Mouse (Mus musculus) stomach, embryonic 14.5 days (tissue): ENCODE data around the gene Dqx1. TPM values are rescaled to one million over a fixed set of nuclear protein-coding genes. Genes with fewer than 3 reads are reported as not detected.

Experiments
- ATAC-seq: fragments of 200-750 bp; cut with Nextera tagmentation; 2 replicates; pipeline ENCODE4 v1.8.0; 2017; ENCODE audit warnings: low read depth, moderate TSS enrichment; ENCODE audit not compliant: insufficient number of reproducible peaks, insufficient read depth, low FRiP score
- H3K27ac ChIP-seq: fragments of 300-500 bp; sonication (generic); 2 replicates; pipeline ENCODE4 v1.5.1; 2014; ENCODE audit warnings: mild to moderate bottlenecking, low read length, moderate library complexity, mixed read lengths
- H3K27me3 ChIP-seq: fragments of 300-500 bp; sonication (generic); 2 replicates; pipeline ENCODE4 v1.6.1; 2014; ENCODE audit warnings: low read length, control low read depth, mixed read lengths; ENCODE audit not compliant: control insufficient read depth, insufficient read depth
- H3K36me3 ChIP-seq: fragments of 300-500 bp; sonication (generic); 2 replicates; pipeline ENCODE4 v1.6.1; 2014; ENCODE audit warnings: mild to moderate bottlenecking, control low read depth, low read length, moderate library complexity, mixed read lengths; ENCODE audit not compliant: control insufficient read depth, insufficient read depth
- H3K4me1 ChIP-seq: fragments of 300-500 bp; sonication (generic); 2 replicates; pipeline ENCODE4 v1.6.1; 2014; ENCODE audit warnings: low read length, control low read depth, mixed read lengths; ENCODE audit not compliant: control insufficient read depth, insufficient read depth
- H3K4me2 ChIP-seq: fragments of 300-500 bp; sonication (generic); replicated peaks from 2 replicates; pipeline ENCODE4 v1.6.1; 2014; ENCODE audit warnings: low read depth, low read length, control low read depth
- H3K4me3 ChIP-seq: fragments of 300-500 bp; sonication (generic); 2 replicates; pipeline ENCODE4 v1.5.1; 2014; ENCODE audit warnings: low read depth, low read length, control low read depth
- H3K9ac ChIP-seq: fragments of 300-500 bp; sonication (generic); replicated peaks from 2 replicates; pipeline ENCODE4 v1.6.1; 2014; ENCODE audit warnings: low read depth, mild to moderate bottlenecking, control low read depth, low read length, moderate library complexity, mixed read lengths
- H3K9me3 ChIP-seq: fragments of 300-500 bp; sonication (generic); 2 replicates; pipeline ENCODE4 v1.6.1; 2016; ENCODE audit warnings: low read depth, low read length, control low read depth; ENCODE audit not compliant: control insufficient read depth
- WGBS: fragments of 180-500 bp; shearing (Covaris S2); extraction: QIAGEN DNeasy Blood & Tissue Kit; methylation state at CpG from one replicate; pipeline ENCODE4 v1.1.7; 2014; 5-methylcytosine and 5-hydroxymethylcytosine counted together
- polyA plus RNA-seq: library from polyadenylated mRNA; unstranded; fragments of >200 nt; fragmentation: Nextera tagmentation; extraction: Ambion mirVana; gene quantifications from 2 replicates; pipeline ENCODE4 v1.2.1, GENCODE M21; 2014

Gene Dqx1
- polyA plus RNA-seq, 1 experiment from 2014 or later = 4.2 TPM

DNA sequence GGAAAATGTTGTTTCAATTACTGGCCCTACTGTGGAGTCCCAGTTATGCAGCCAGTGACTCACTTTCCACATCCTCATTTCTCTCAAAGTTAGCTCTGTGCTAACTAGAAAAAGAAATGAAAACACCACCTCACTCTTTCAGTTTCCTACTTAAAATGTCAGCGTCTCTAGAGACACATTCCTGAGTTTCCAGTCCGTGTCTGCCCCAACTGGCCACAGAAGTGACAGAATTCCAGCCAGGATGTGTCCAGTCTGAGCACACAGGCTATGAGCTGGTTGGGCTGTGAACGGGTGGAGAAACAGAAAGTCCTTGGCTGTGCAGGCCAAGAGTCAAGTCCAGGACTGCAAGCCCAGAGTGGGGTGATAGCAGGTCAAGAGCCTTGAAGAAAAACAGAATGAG lies 40.5 kb upstream of the Dqx1 start:
- no peaks in the 10 kb centered on the region for H3K9me3 ChIP-seq
- no peaks in the 10 kb centered on the region for H3K27me3 ChIP-seq
- no peak overlapping the region for H3K4me2 ChIP-seq
- no peak for ATAC-seq
- H3K36me3 ChIP-seq = no peaks in the 10 kb centered on the region
- H3K27ac ChIP-seq = no peak overlapping the region
- H3K4me1 ChIP-seq = no peaks in the 10 kb centered on the region
- no peak overlapping the region for H3K4me3 ChIP-seq
- no peak overlapping the region for H3K9ac ChIP-seq
- 66% methylated on average over 3 of the region's 3 CpGs for WGBS

DNA sequence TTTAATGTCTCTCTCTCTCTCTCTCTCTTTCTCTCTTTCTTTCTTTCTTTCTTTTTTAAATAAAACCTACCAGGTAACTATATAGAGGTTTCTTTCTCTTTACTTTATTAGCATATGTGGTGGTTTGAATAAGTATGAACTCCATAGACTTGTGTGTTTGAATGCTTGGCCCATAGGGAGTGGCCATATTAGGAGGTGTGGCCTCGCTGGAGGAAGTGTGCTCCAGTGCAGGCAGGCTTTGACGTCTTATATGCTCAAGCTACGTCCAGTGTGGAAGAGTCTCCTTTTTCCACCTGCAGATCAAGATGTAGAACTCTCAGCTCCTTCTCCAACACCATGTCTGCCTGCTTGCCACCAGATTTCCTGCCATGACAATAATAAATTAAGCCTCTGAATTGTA lies 38.6 kb upstream of the Dqx1 start:
- no peaks in the 10 kb centered on the region for H3K36me3 ChIP-seq
- no peaks in the 10 kb centered on the region for H3K4me1 ChIP-seq
- no peak overlapping the region for H3K27ac ChIP-seq
- H3K9ac ChIP-seq = no peak overlapping the region
- ATAC-seq = no peak
- 70% methylated on average over 3 of the region's 3 CpGs for WGBS
- no peak overlapping the region for H3K4me2 ChIP-seq
- H3K4me3 ChIP-seq = no peak overlapping the region
- no peaks in the 10 kb centered on the region for H3K9me3 ChIP-seq
- H3K27me3 ChIP-seq = no peaks in the 10 kb centered on the region

- no peaks in the 10 kb centered on the region for H3K9me3 ChIP-seq
- WGBS = 77% methylated on average over 6 of the region's 6 CpGs
- no peak overlapping the region for H3K9ac ChIP-seq
- no peaks in the 10 kb centered on the region for H3K36me3 ChIP-seq
- H3K27ac ChIP-seq = no peak overlapping the region
- no peak overlapping the region for H3K4me3 ChIP-seq
- no peak for ATAC-seq
- H3K4me1 ChIP-seq = no peaks in the 10 kb centered on the region
- H3K27me3 ChIP-seq = no peaks in the 10 kb centered on the region
- H3K4me2 ChIP-seq = no peak overlapping the region
Measured at GRCm38 (mm10) chr6:83020121-83020520, 37.5 kb upstream of the Dqx1 start.

GRCm38 (mm10) chr6:83020836-83021593 lies 36.6 kb upstream of the Dqx1 start:
- no peak overlapping the region for H3K4me2 ChIP-seq
- no peaks in the 10 kb centered on the region for H3K4me1 ChIP-seq
- no peaks in the 10 kb centered on the region for H3K36me3 ChIP-seq
- no peak overlapping the region for H3K9ac ChIP-seq
- H3K27ac ChIP-seq = no peak overlapping the region
- ATAC-seq = no peak
- no peak overlapping the region for H3K4me3 ChIP-seq
- H3K27me3 ChIP-seq = no peaks in the 10 kb centered on the region
- H3K9me3 ChIP-seq = no peaks in the 10 kb centered on the region
- WGBS = 76% methylated on average over 4 of the region's 4 CpGs

GRCm38 (mm10) chr6:83023008-83023407 lies 34.6 kb upstream of the Dqx1 start:
- no peaks in the 10 kb centered on the region for H3K9me3 ChIP-seq
- H3K36me3 ChIP-seq = no peaks in the 10 kb centered on the region
- no peak overlapping the region for H3K4me2 ChIP-seq
- no peak overlapping the region for H3K27ac ChIP-seq
- WGBS = 88% methylated on average over 9 of the region's 9 CpGs
- no peak overlapping the region for H3K4me3 ChIP-seq
- no peaks in the 10 kb centered on the region for H3K27me3 ChIP-seq
- no peak for ATAC-seq
- no peak overlapping the region for H3K9ac ChIP-seq
- H3K4me1 ChIP-seq = no peaks in the 10 kb centered on the region

GRCm38 (mm10) chr6:83023786-83024185 lies 33.9 kb upstream of the Dqx1 start:
- Histone ChIP-seq H3K4me1 (no peaks in the 10 kb centered on the region), H3K9ac (no peak overlapping the region), H3K9me3 (no peaks in the 10 kb centered on the region), H3K27me3 (no peaks in the 10 kb centered on the region), H3K36me3 (no peaks in the 10 kb centered on the region), H3K4me3 (no peak overlapping the region), H3K4me2 (no peak overlapping the region), H3K27ac (no peak overlapping the region)
- ATAC-seq = no peak
- WGBS = 90% methylated on average over 2 of the region's 2 CpGs

DNA sequence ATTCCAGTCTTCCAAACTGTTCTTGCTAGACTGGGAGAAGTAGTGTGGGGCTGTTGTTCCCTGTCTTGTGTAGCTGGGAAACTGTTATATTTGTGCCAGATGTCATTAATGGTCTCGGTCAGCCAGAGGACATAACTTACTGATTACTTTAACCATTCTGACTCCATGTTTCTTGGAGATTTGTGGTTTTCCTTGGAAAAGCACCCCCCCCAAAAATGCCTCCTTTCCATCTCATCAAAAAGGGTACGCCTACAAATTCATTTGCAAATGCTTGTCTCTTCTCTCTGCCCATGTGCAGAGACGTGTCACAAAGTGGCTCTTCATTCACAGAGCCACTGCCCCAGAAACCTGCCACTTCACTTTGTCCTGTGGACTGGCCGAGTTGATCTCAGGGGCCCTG lies 33.2 kb upstream of the Dqx1 start:
- no peak overlapping the region for H3K4me2 ChIP-seq
- no peaks in the 10 kb centered on the region for H3K36me3 ChIP-seq
- no peak overlapping the region for H3K4me3 ChIP-seq
- no peaks in the 10 kb centered on the region for H3K27me3 ChIP-seq
- H3K9me3 ChIP-seq = no peaks in the 10 kb centered on the region
- H3K27ac ChIP-seq = no peak overlapping the region
- ATAC-seq = no peak
- WGBS = 63% methylated on average over 4 of the region's 4 CpGs
- no peak overlapping the region for H3K9ac ChIP-seq
- H3K4me1 ChIP-seq = no peaks in the 10 kb centered on the region

DNA sequence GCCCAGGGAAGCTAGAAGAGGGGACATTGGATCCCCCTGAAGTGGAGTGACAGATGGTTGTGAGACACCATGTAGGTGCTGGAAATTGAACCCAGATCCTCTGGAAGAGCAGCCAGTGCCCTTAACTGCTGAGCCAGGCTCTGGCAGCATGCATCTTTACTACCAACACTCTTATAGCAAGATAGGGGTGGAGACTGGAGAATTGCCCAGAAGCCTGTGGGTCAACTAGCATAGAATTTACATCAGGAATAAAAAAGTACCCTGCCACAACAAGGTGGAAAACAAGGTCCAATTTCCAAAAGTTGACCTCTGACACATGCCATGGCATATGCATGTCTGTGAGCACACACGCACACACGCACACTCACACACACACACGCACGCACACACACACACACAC lies 32.4 kb upstream of the Dqx1 start:
- H3K4me1 ChIP-seq = no peaks in the 10 kb centered on the region
- no peaks in the 10 kb centered on the region for H3K27me3 ChIP-seq
- no peak for ATAC-seq
- WGBS = 91% methylated on average over 4 of the region's 4 CpGs
- H3K27ac ChIP-seq = no peak overlapping the region
- H3K9me3 ChIP-seq = no peaks in the 10 kb centered on the region
- H3K4me2 ChIP-seq = no peak overlapping the region
- H3K9ac ChIP-seq = no peak overlapping the region
- no peak overlapping the region for H3K4me3 ChIP-seq
- H3K36me3 ChIP-seq = no peaks in the 10 kb centered on the region

DNA sequence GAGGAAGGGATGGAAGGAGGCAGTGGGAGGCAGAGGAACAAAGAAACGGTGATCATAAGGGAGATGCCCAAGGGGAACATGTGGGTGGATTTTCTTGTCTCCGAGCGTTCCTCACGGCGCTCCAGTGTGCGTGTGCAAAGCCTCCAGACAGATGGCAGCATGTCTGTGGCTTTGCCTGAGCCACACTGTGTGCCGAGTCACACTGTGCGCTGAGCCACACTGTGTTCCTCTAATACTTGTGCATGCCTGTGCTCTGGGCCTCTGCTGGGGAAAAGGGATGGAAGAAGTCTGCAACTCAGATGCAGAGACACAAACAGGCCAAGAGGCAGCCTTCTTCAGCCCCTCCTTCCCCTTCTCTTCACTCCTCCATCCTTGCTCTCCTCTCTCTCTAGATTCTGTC lies 30.4 kb upstream of the Dqx1 start:
- Histone ChIP-seq H3K27me3 (no peaks in the 10 kb centered on the region), H3K4me2 (no peak overlapping the region), H3K4me3 (no peak overlapping the region), H3K9me3 (no peaks in the 10 kb centered on the region), H3K4me1 (no peaks in the 10 kb centered on the region), H3K36me3 (no peaks in the 10 kb centered on the region), H3K27ac (no peak overlapping the region), H3K9ac (no peak overlapping the region)
- ATAC-seq = no peak
- WGBS = 86% methylated on average over 8 of the region's 8 CpGs
